Mouse (Mus musculus) embryo, embryonic 10.5 days (tissue): ENCODE measurements around the gene Wnt1.
"Not testable (repeated sequence)": the region's sequence is repeated elsewhere in the genome, so short reads cannot be mapped to it uniquely, and the experiment has no call there.

Experiments
- DNase-seq: peaks from one replicate; pipeline ENCODE4 v3.0.0-alpha.2; 2015; ENCODE audit warnings: low spot score

Gene Wnt1

GRCm38 (mm10) chr15:98789661-98790535, at the start of gene Wnt1:
TSS of gene Wnt1 (plus strand) at chr15:98789857.
- no peak for DNase-seq

GRCm38 (mm10) chr15:98740219-98740618, 49.4 kb upstream of the Wnt1 start:
- no peak for DNase-seq

- DNase-seq = no peak
Measured at GRCm38 (mm10) chr15:98742766-98743428, 46.8 kb upstream of the Wnt1 start.

- not testable (repeated sequence) for DNase-seq
Measured at GRCm38 (mm10) chr15:98743863-98744262, 45.8 kb upstream of the Wnt1 start.

GRCm38 (mm10) chr15:98746344-98746965, 43.2 kb upstream of the Wnt1 start:
- DNase-seq = no peak

GRCm38 (mm10) chr15:98747296-98747695, 42.4 kb upstream of the Wnt1 start:
- DNase-seq = no peak

- no peak for DNase-seq
Measured at GRCm38 (mm10) chr15:98749093-98749492, 40.6 kb upstream of the Wnt1 start.

- no peak for DNase-seq
Measured at GRCm38 (mm10) chr15:98753021-98753423, 36.6 kb upstream of the Wnt1 start.

- no peak for DNase-seq
Measured at GRCm38 (mm10) chr15:98754125-98754524, 35.5 kb upstream of the Wnt1 start.

GRCm38 (mm10) chr15:98762201-98762621, 27.4 kb upstream of the Wnt1 start:
- DNase-seq = peak; percentile 84

GRCm38 (mm10) chr15:98762670-98763529, 26.8 kb upstream of the Wnt1 start, which contains the start of gene Arf3:
TSS of gene Arf3 (minus strand) at chr15:98763214.
- peak; percentile 97 for DNase-seq

- no peak for DNase-seq
Measured at GRCm38 (mm10) chr15:98765929-98766328, 23.7 kb upstream of the Wnt1 start.

GRCm38 (mm10) chr15:98768259-98768658, 21.4 kb upstream of the Wnt1 start:
- DNase-seq = no peak

GRCm38 (mm10) chr15:98771813-98772425, 17.7 kb upstream of the Wnt1 start:
- no peak for DNase-seq

- DNase-seq = peak; percentile 61
Measured at GRCm38 (mm10) chr15:98772511-98773211, 17.0 kb upstream of the Wnt1 start.

GRCm38 (mm10) chr15:98774096-98774495, 15.6 kb upstream of the Wnt1 start:
- DNase-seq = no peak

GRCm38 (mm10) chr15:98775533-98775932, 14.1 kb upstream of the Wnt1 start:
- DNase-seq = no peak

- DNase-seq = no peak
Measured at GRCm38 (mm10) chr15:98776280-98777004, 13.2 kb upstream of the Wnt1 start.

- DNase-seq = no peak
Measured at GRCm38 (mm10) chr15:98777005-98777616, 12.5 kb upstream of the Wnt1 start.
